Mouse (Mus musculus) midbrain, embryonic 12.5 days (tissue): ENCODE results near the gene March9. TPM values are rescaled to one million over a fixed set of nuclear protein-coding genes. Genes with fewer than 3 reads are reported as not detected.

Experiments used
- ATAC-seq: fragments of 200-750 bp; cut with Nextera tagmentation; 2 replicates; pipeline ENCODE4 v1.8.0; 2017; ENCODE audit warnings: low read depth, moderate TSS enrichment, moderate library complexity; ENCODE audit not compliant: low FRiP score
- H3K27ac ChIP-seq: fragments of 300-500 bp; sonication (generic); replicated peaks from 2 replicates; pipeline ENCODE4 v1.5.1; 2016; ENCODE audit warnings: mild to moderate bottlenecking
- H3K27me3 ChIP-seq: fragments of 300-500 bp; sonication (generic); 2 replicates; pipeline ENCODE4 v1.6.1; 2016; ENCODE audit warnings: mild to moderate bottlenecking
- H3K36me3 ChIP-seq: fragments of 300-500 bp; sonication (generic); 2 replicates; pipeline ENCODE4 v1.6.1; 2016
- H3K4me1 ChIP-seq: fragments of 300-500 bp; sonication (generic); 2 replicates; pipeline ENCODE4 v1.6.1; 2016
- H3K4me2 ChIP-seq: fragments of 300-500 bp; sonication (generic); replicated peaks from 2 replicates; pipeline ENCODE4 v1.6.1; 2016; ENCODE audit warnings: mild to moderate bottlenecking, moderate library complexity
- H3K4me3 ChIP-seq: fragments of 300-500 bp; sonication (generic); 2 replicates; pipeline ENCODE4 v1.5.1; 2016; ENCODE audit warnings: mild to moderate bottlenecking
- H3K9ac ChIP-seq: fragments of 300-500 bp; sonication (generic); replicated peaks from 2 replicates; pipeline ENCODE4 v1.6.1; 2016; ENCODE audit warnings: mild to moderate bottlenecking, moderate library complexity
- H3K9me3 ChIP-seq: fragments of 300-500 bp; sonication (generic); 2 replicates; pipeline ENCODE4 v1.6.1; 2016; ENCODE audit warnings: mild to moderate bottlenecking
- WGBS: fragments of 180-500 bp; shearing (Covaris S2); methylation state at CpG from one replicate; pipeline ENCODE4 v1.1.7; 2016; 5-methylcytosine and 5-hydroxymethylcytosine counted together
- polyA plus RNA-seq: library from polyadenylated mRNA; unstranded; fragments of >200 nt; fragmentation: Nextera tagmentation; extraction: Ambion mirVana; gene quantifications from 2 replicates; pipeline ENCODE4 v1.2.1, GENCODE M21; 2016

Gene March9
- polyA plus RNA-seq, 1 experiment from 2014 or later: 4.6 TPM

GRCm38 (mm10) chr10:127042468-127043115 lies 17.4 kb downstream of the March9 start:
- Histone ChIP-seq H3K4me2 (peak overlapping the region; percentile 92), H3K9me3 (no peaks in the 10 kb centered on the region), H3K4me3 (peak overlapping the region; percentile 74), H3K27ac (no peak overlapping the region), H3K27me3 (peaks cover 23% of the 10 kb centered on the region), H3K4me1 (peaks cover 16% of the 10 kb centered on the region), H3K36me3 (peaks cover 16% of the 10 kb centered on the region; the same call in 1 of the 2 replicates), H3K9ac (peak overlapping the region; percentile 62)
- ATAC-seq: no peak
- WGBS: 19% methylated on average over 5 of the region's 5 CpGs

DNA sequence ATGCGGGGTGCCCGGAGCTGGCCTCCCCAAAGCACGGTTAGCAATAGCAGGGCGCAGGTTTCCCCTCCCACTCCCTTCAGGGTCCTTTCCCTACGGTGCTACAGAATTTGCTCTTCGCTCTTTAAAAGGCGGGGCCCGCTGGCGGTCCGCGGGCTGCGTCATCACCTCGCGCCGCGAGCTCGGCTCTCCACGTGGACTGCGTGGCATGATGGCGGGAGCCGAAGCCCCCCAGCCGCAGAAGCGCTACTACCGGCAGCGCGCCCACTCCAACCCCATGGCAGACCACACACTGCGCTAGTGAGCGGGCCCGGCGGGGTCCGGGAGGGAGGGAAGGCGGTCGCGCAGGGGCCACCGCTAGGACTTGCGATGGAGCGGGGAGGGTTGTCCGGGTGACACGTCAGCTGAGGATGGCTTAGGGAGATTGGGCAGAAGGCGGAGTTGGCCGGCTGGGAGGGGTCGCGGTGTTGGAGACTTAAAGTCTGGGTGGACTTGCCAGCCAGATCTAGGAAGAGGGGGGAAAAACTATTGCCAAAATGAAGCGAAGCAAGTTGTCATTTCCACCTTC lies 18.1 kb downstream of the March9 start:
- WGBS: 0% methylated on average over 44 of the region's 44 CpGs
- no peak overlapping the region for H3K27ac ChIP-seq
- ATAC-seq: peak; percentile 88

GRCm38 (mm10) chr10:127041274-127041766 lies 18.7 kb downstream of the March9 start, which contains the start of the genes Mettl1 and Eef1akmt3:
Gene Mettl1, plus strand, starts transcription at chr10:127041414.
Gene Eef1akmt3, minus strand, starts transcription at chr10:127041513.
- peak; percentile 81; the same call in 1 of the 2 replicates for ATAC-seq
- Histone ChIP-seq H3K4me2 (peak within 1 kb of the TSS; percentile 92), H3K27ac (no peak within 1 kb of the TSS), H3K36me3 (peaks cover 9% of the 10 kb centered on the region; the same call in 1 of the 2 replicates), H3K9me3 (no peaks in the 10 kb centered on the region), H3K9ac (peak within 1 kb of the TSS; percentile 62), H3K4me3 (peak within 1 kb of the TSS; percentile 74), H3K4me1 (peaks cover 16% of the 10 kb centered on the region), H3K27me3 (peaks cover 16% of the 10 kb centered on the region)
- 0% methylated on average over 28 of the region's 28 CpGs for WGBS

More for the DNA sequence above, 18.1 kb downstream of the March9 start:
- Histone ChIP-seq H3K9me3 (no peaks in the 10 kb centered on the region), H3K4me1 (peaks cover 16% of the 10 kb centered on the region), H3K36me3 (peaks cover 13% of the 10 kb centered on the region; the same call in 1 of the 2 replicates), H3K27me3 (peaks cover 16% of the 10 kb centered on the region), H3K4me2 (peak overlapping the region; percentile 92), H3K4me3 (peak overlapping the region; percentile 74), H3K9ac (peak overlapping the region; percentile 62)

- peak overlapping the region; percentile 92 for H3K4me2 ChIP-seq
- ATAC-seq: no peak
- H3K9ac ChIP-seq: peak overlapping the region; percentile 62
- under 1% methylated on average over 20 of the region's 20 CpGs for WGBS
- H3K27me3 ChIP-seq: peaks cover 16% of the 10 kb centered on the region
- H3K9me3 ChIP-seq: no peaks in the 10 kb centered on the region
- peaks cover 9% of the 10 kb centered on the region; the same call in 1 of the 2 replicates for H3K36me3 ChIP-seq
- H3K4me1 ChIP-seq: peaks cover 16% of the 10 kb centered on the region
- H3K27ac ChIP-seq: no peak overlapping the region
- H3K4me3 ChIP-seq: peak overlapping the region; percentile 74
These were observed 19.3 kb downstream of the March9 start for GRCm38 (mm10) chr10:127040569-127041214.

- Histone ChIP-seq H3K4me1 (peaks cover 12% of the 10 kb centered on the region), H3K4me3 (no peak overlapping the region), H3K4me2 (no peak overlapping the region), H3K27ac (no peak overlapping the region), H3K36me3 (no peaks in the 10 kb centered on the region), H3K27me3 (peaks cover 16% of the 10 kb centered on the region), H3K9me3 (no peaks in the 10 kb centered on the region), H3K9ac (no peak overlapping the region)
- no peak for ATAC-seq
- WGBS: 74% methylated on average over 12 of the region's 12 CpGs
These were observed 22.3 kb downstream of the March9 start for GRCm38 (mm10) chr10:127037641-127038040.

DNA sequence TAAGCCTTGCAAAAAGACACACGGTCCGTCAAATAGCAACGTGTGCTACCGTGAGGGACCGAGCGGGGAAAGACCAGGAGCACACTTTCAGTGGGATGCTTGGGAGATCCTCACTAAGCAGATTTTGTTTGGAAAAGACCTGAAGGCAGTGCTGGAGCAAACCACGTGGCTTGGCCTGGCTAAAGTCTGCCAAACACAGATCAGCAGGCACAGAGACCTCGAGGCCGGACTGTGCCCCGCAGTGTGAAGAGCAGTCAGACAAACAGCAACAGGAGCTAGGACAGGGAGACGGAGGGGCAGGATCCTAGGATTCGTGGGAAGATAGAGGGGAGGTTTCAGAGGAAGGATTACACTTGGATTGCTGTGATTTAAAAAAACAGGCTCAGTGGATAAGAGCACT lies 23.7 kb downstream of the March9 start:
- no peaks in the 10 kb centered on the region for H3K9me3 ChIP-seq
- no peak overlapping the region for H3K4me3 ChIP-seq
- peaks cover 16% of the 10 kb centered on the region for H3K27me3 ChIP-seq
- H3K4me2 ChIP-seq: no peak overlapping the region
- WGBS: 82% methylated on average over 12 of the region's 12 CpGs
- H3K27ac ChIP-seq: no peak overlapping the region
- H3K9ac ChIP-seq: no peak overlapping the region
- H3K36me3 ChIP-seq: no peaks in the 10 kb centered on the region
- no peak for ATAC-seq
- peaks cover 7% of the 10 kb centered on the region; the same call in 1 of the 2 replicates for H3K4me1 ChIP-seq

- H3K27ac ChIP-seq: no peak overlapping the region
- no peak overlapping the region for H3K4me3 ChIP-seq
- no peaks in the 10 kb centered on the region for H3K9me3 ChIP-seq
- 0 out of 2 replicates have a peak, but pooled peaks cover 2% of the 10 kb centered on the region for H3K27me3 ChIP-seq
- no peak overlapping the region for H3K9ac ChIP-seq
- 81% methylated on average over 8 of the region's 8 CpGs for WGBS
- no peak for ATAC-seq
- H3K4me1 ChIP-seq: peaks cover 6% of the 10 kb centered on the region
- peaks cover 10% of the 10 kb centered on the region for H3K36me3 ChIP-seq
- H3K4me2 ChIP-seq: no peak overlapping the region
These were observed 26.7 kb downstream of the March9 start for GRCm38 (mm10) chr10:127033301-127033741.

GRCm38 (mm10) chr10:127030336-127031296 lies 29.4 kb downstream of the March9 start, which contains the start of gene Tsfm:
Gene Tsfm, minus strand, starts transcription at chr10:127030840.
- no peaks in the 10 kb centered on the region for H3K9me3 ChIP-seq
- H3K4me2 ChIP-seq: peak within 1 kb of the TSS; percentile 87
- peak within 1 kb of the TSS; percentile 85 for H3K4me3 ChIP-seq
- WGBS: 6% methylated on average over 56 of the region's 56 CpGs
- H3K4me1 ChIP-seq: peaks cover 6% of the 10 kb centered on the region
- no peaks in the 10 kb centered on the region for H3K27me3 ChIP-seq
- H3K9ac ChIP-seq: peak within 1 kb of the TSS; percentile 89
- ATAC-seq: peak; percentile 91
- H3K36me3 ChIP-seq: peaks cover 37% of the 10 kb centered on the region
- H3K27ac ChIP-seq: peak within 1 kb of the TSS; percentile 77

DNA sequence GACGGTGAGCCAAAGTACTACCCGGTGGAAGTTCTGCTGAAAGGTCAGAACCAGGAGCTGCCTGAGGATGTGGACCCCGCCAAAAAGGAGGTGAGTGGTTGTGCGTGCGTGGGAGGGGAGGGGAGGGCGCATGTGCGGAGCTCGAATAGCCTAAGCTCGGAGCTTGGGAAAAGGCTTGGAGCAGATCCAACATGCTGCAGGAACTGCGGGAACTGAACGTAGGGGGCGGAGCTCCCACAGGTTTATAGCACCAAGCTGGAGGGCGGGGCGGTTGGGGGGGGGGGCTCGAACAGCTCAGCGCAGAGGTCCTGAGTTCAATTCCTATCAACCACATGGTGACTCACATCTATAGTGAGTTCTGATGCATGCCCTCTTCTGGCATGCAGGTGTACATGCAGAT lies 41.6 kb downstream of the March9 start:
- ATAC-seq: no peak
- Histone ChIP-seq H3K9ac (no peak overlapping the region), H3K27ac (no peak overlapping the region), H3K4me3 (no peak overlapping the region), H3K4me1 (0 out of 2 replicates have a peak, but pooled peaks cover 5% of the 10 kb centered on the region), H3K9me3 (no peaks in the 10 kb centered on the region), H3K36me3 (peaks cover 17% of the 10 kb centered on the region), H3K4me2 (no peak overlapping the region), H3K27me3 (peaks cover 6% of the 10 kb centered on the region; the same call in 1 of the 2 replicates)
- 81% methylated on average over 16 of the region's 16 CpGs for WGBS

DNA sequence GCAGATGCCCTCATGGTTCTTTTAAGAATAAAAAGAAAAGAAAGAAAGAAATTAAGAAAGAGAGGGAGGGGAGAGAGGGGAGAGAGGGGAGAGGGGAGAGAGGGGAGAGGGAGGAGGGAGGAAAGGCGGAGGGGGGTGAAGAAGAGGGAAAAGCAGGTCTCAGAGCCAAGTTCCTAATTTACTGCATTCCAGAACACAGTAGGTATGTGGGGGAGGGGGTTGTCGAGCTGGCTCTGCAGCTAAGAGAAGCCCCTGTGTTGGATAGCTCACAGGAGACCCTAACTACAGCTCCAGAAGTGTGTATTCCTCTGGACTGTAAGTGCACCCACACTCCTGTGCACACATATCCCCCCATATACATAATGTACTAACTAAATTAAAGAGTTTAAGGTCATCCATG lies 42.9 kb downstream of the March9 start:
- Histone ChIP-seq H3K36me3 (0 out of 2 replicates have a peak, but pooled peaks cover 5% of the 10 kb centered on the region), H3K4me1 (0 out of 2 replicates have a peak, but pooled peaks cover 5% of the 10 kb centered on the region), H3K9ac (no peak overlapping the region), H3K4me2 (no peak overlapping the region), H3K9me3 (no peaks in the 10 kb centered on the region), H3K27ac (no peak overlapping the region), H3K27me3 (peaks cover 6% of the 10 kb centered on the region; the same call in 1 of the 2 replicates), H3K4me3 (no peak overlapping the region)
- ATAC-seq: no peak
- WGBS: 9% methylated on average over 2 of the region's 2 CpGs

GRCm38 (mm10) chr10:127016488-127016887 lies 43.5 kb downstream of the March9 start:
- no peak overlapping the region for H3K9ac ChIP-seq
- no peak for ATAC-seq

More at GRCm38 (mm10) chr10:127016488-127016887, 43.5 kb downstream of the March9 start:
- Histone ChIP-seq H3K27me3 (peaks cover 6% of the 10 kb centered on the region; the same call in 1 of the 2 replicates), H3K4me1 (0 out of 2 replicates have a peak, but pooled peaks cover 5% of the 10 kb centered on the region), H3K27ac (no peak overlapping the region), H3K36me3 (no peaks in the 10 kb centered on the region), H3K9me3 (no peaks in the 10 kb centered on the region), H3K4me2 (no peak overlapping the region), H3K4me3 (no peak overlapping the region)
- 65% methylated on average over 5 of the region's 5 CpGs for WGBS
